Mouse (Mus musculus): ENCODE measurements around the gene Ttf1. TPM values are rescaled to one million over a fixed set of nuclear protein-coding genes. Genes with fewer than 3 reads are reported as not detected.

The Ttf1 gene
- polyA plus RNA-seq, 1 experiment from 2014 or later, result 10.7 TPM

DNA sequence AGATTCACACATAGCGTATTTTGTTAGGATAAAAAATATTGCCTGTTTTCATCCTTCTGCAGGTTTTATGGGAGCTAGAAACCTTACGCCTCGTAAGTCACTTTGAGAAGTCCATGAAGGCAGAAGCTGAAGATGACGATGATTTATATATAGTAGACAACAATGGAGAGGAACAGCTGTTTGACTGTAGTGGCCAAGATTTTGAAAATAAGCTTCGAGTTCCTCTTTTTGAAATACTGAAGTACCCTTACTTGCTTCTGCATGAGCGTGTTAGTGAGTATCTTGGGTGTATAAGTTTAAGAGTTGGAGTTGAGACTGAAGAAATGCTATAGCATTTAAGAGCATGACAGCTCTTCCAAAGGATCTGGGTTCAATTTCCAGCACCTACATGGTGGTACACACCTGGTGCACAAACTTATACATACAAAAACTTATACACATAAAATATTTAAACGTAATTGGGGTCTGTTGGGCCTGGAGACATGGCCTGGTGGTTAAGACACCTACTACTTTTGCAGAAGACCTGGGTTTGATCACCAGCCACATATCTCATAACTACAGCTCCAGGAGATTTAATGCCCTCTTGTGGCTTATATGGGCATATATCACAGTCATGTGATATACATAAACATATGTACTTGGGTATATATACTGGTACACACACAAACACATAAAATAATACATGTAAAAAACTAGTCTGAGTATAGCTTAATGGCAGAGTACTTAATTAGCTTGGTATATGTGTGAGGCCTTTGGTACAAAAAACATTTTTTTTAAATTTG is 70.2 kb downstream of the Ttf1 start:
- Histone ChIP-seq H3K27ac (peak overlapping the region; percentile 28), H3K79me2 (ENCODE audit: inconsistent target) (peaks cover 24% of the 10 kb centered on the region), H3K36me3 (ENCODE audit: inconsistent target) (peaks cover 18% of the 10 kb centered on the region; the same call in 1 of the 2 replicates), H3K4me3 (ENCODE audit: inconsistent target) (no peak overlapping the region)
- WGBS (ENCODE audit: missing documents), result 38% methylated on average over 7 of the region's 7 CpGs

DNA sequence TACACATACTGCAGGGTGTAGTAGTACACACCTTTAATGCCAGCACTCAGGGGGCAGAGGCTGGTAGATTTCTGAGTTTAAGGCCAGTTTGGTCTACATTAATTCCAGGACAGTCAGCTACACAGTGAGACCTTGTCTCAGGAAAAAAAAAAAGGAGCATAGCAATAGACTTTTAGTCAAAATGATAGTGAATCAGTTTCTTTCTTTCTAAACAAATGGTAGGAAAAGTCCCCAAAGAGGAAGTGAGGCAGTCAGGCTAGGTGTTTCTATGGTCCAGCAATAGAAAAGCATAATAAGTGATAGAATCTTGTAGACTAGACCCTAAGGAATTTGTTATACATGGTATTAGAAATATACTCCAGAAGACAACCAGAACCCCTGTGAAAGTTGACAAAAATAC is 75.1 kb downstream of the Ttf1 start:
- Histone ChIP-seq H3K79me2 (ENCODE audit: inconsistent target) (no peaks in the 10 kb centered on the region), H3K36me3 (ENCODE audit: inconsistent target) (peaks cover 51% of the 10 kb centered on the region), H3K4me3 (ENCODE audit: inconsistent target) (no peak overlapping the region), H3K27ac (no peak overlapping the region)

Other genes starting within 250 kb of the Ttf1 start
- gene Gtf3c4, start 219.9 kb upstream of the Ttf1 start, polyA plus RNA-seq (2018), result 11.5 to 17.4 TPM (median 12.1 TPM) in 3 replicates
- 9.6 to 15.8 TPM (median 9.6 TPM) in 3 replicates for gene Ddx31, start 219.9 kb upstream of the Ttf1 start, polyA plus RNA-seq (2018)
- not detected in 3 replicates for gene Barhl1, start 143.6 kb upstream of the Ttf1 start, polyA plus RNA-seq (2018)
- not detected in 3 replicates for gene Cfap77, start 5.2 kb upstream of the Ttf1 start, polyA plus RNA-seq (2018)
- gene Setx, start 63.9 kb downstream of the Ttf1 start, polyA plus RNA-seq (2018), result 13.1 to 14.8 TPM (median 13.7 TPM) in 3 replicates
- gene Ntng2, start 192.7 kb downstream of the Ttf1 start, polyA plus RNA-seq (2018), result 1.3 to 5.1 TPM (median 2.7 TPM) in 3 replicates

All from macrophage (primary cell).